12 mouse cellular contexts compared by ENCODE assay signal in genomic region chr7:45635711-45636688, GRCm38 (mm10). TPM values are rescaled to one million over a fixed set of nuclear protein-coding genes. Genes with fewer than 3 reads are reported as not detected.
DNase-seq lines count a peak whose midpoint lies in the region; ATAC-seq and TF ChIP-seq lines count a peak whose summit lies in the region.
"Had no signal": no experiment of that assay in that cellular context is flagged by ENCODE, and none has a peak within 500 bp of the region (broad histone marks: within the 10 kb centered on the region; RNA-seq: fewer than 3 reads in every experiment).

No protein-coding gene starts in this region.

- H3K9ac ChIP-seq in lung, embryonic 14.5 days, result no peak overlapping the region
- no peak overlapping the region for H3K9ac ChIP-seq in stomach, embryonic 16.5 days (ENCODE audit: low read length)

- no peaks in the 10 kb centered on the region for H3K9me3 ChIP-seq in lung, embryonic 14.5 days (ENCODE audit: low read depth, low read length)
- no peaks in the 10 kb centered on the region for H3K9me3 ChIP-seq in stomach, embryonic 16.5 days (replicated peaks; ENCODE audit: control insufficient read depth, low read length)

- peak overlapping the region; percentile 3; the same call in 1 of the 2 replicates for H3K4me2 ChIP-seq in lung, embryonic 14.5 days
- no peak overlapping the region for H3K4me2 ChIP-seq in stomach, embryonic 16.5 days (ENCODE audit: low read depth, low read length)

- H3K36me3 ChIP-seq in lung, embryonic 14.5 days (ENCODE audit: insufficient read depth), result peaks cover 14% of the 10 kb centered on the region; the same call in 1 of the 2 replicates
- H3K36me3 ChIP-seq in stomach, embryonic 16.5 days (ENCODE audit: control insufficient read depth, insufficient read depth, low read length), result 0 out of 2 replicates have a peak, but pooled peaks cover 3% of the 10 kb centered on the region

- no peak for TF ChIP-seq CTCF in lung, embryonic 14.5 days (IDR thresholded peaks at IDR 0.05; ENCODE audit: low read depth)

- H3K4me3 ChIP-seq in lung, embryonic 14.5 days (ENCODE audit: low read depth, low read length), result no peak overlapping the region
- H3K4me3 ChIP-seq in stomach, embryonic 16.5 days (replicated peaks; ENCODE audit: low read length), result no peak overlapping the region

- ATAC-seq in lung, embryonic 14.5 days (ENCODE audit: insufficient read depth), result 0 out of 2 replicates have a peak, but pooled peaks have one; percentile 15
- no peak for ATAC-seq in stomach, embryonic 16.5 days (ENCODE audit: insufficient read depth, low FRiP score)

- no peaks in the 10 kb centered on the region for H3K27me3 ChIP-seq in lung, embryonic 14.5 days (ENCODE audit: insufficient read depth, low read length)
- no peaks in the 10 kb centered on the region for H3K27me3 ChIP-seq in stomach, embryonic 16.5 days (ENCODE audit: control insufficient read depth, insufficient read depth, low read length)

- peak; percentile 68 to 87 for DNase-seq in adrenal gland, adult (ENCODE audit: inconsistent age in 2 of 2, low spot score in 1 of 2)
- DNase-seq in adrenal gland, adult 8-10 months, result no peak
- DNase-seq in lung, embryonic 14.5 days, result peak; percentile 91
- no peak for DNase-seq in lung, postnatal 25 days (ENCODE audit: low spot score)
- peak; percentile 70 to 74 for DNase-seq in kidney, postnatal 36 days
- no peak for DNase-seq in left cerebral cortex, adult 11 months (ENCODE audit: low spot score)
- DNase-seq in urinary bladder, postnatal 14 days (ENCODE audit: low spot score), result no peak
- DNase-seq: spleen, adult 18-20 months had no signal

- H3K4me1 ChIP-seq in lung, embryonic 14.5 days (ENCODE audit: insufficient read depth), result peaks cover 27% of the 10 kb centered on the region
- peaks cover 25% of the 10 kb centered on the region for H3K4me1 ChIP-seq in stomach, embryonic 16.5 days (ENCODE audit: control insufficient read depth, insufficient read depth, low read length)

- H3K27ac ChIP-seq in lung, embryonic 14.5 days (ENCODE audit: low read depth), result peak overlapping the region; percentile 79; the same call in 1 of the 2 replicates
- H3K27ac ChIP-seq in stomach, embryonic 16.5 days (ENCODE audit: low read length), result peak overlapping the region; percentile 19

- 49% methylated on average over 15 of the region's 15 CpGs for WGBS in lung, embryonic 14.5 days
- 70% methylated on average over 15 of the region's 15 CpGs for WGBS in stomach, embryonic 16.5 days

RNA-seq across cellular contexts. Expression of gene Mamstr, which starts 3.8 kb away (rescaled TPM):
- 10 to 100 TPM in 1 of 4 experiments, 1 to 10 TPM in 3; 2.4 to 14.9 (median 3.6) TPM for total RNA-seq in adrenal gland, adult 8-10 months (2022)
- polyA plus RNA-seq in lung, embryonic 14.5 days (2014; fragmentation: Nextera tagmentation; extraction: Ambion mirVana), result 8.1 and 9.2 TPM in 2 replicates
- 10.9 and 14.2 TPM in 2 replicates for polyA plus RNA-seq in stomach, embryonic 16.5 days (2015; fragmentation: Nextera tagmentation; extraction: Ambion mirVana)

RNA-seq across cellular contexts. Expression of gene Rasip1, which starts 8.7 kb away (rescaled TPM):
- 10 to 100 TPM; 15.5 to 30.2 (median 21.4) TPM for total RNA-seq in adrenal gland, adult 8-10 months (2022)
- polyA plus RNA-seq in lung, embryonic 14.5 days (2014; fragmentation: Nextera tagmentation; extraction: Ambion mirVana), result 29.4 and 35.3 TPM in 2 replicates
- polyA plus RNA-seq in stomach, embryonic 16.5 days (2015; fragmentation: Nextera tagmentation; extraction: Ambion mirVana), result 3.3 and 4.4 TPM in 2 replicates
- total RNA-seq: common myeloid progenitor, adult 5-6 weeks had no signal

RNA-seq across cellular contexts. Expression of gene Izumo1, which starts 14.4 kb away (rescaled TPM):
- under 1 TPM; 0.14 to 0.68 (median 0.38) TPM for total RNA-seq in adrenal gland, adult 8-10 months (2022)
- 0.28 and 0.35 TPM in 2 replicates for polyA plus RNA-seq in lung, embryonic 14.5 days (2014; fragmentation: Nextera tagmentation; extraction: Ambion mirVana)
- 0.15 TPM in 1 of 2 replicates, not detected in the other for polyA plus RNA-seq in stomach, embryonic 16.5 days (2015; fragmentation: Nextera tagmentation; extraction: Ambion mirVana)
- polyA plus RNA-seq: limb, embryonic 11.5 days; neural tube, embryonic 11.5 days had no signal

RNA-seq across cellular contexts. Expression of gene Fut1, which starts 18.9 kb away (rescaled TPM):
- not detected for total RNA-seq in adrenal gland, adult 8-10 months (2022)
- 0.13 and 0.58 TPM in 2 replicates for polyA plus RNA-seq in lung, embryonic 14.5 days (2014; fragmentation: Nextera tagmentation; extraction: Ambion mirVana)
- polyA plus RNA-seq in stomach, embryonic 16.5 days (2015; fragmentation: Nextera tagmentation; extraction: Ambion mirVana), result 1.2 and 1.5 TPM in 2 replicates
- total RNA-seq: common myeloid progenitor, adult 5-6 weeks had no signal
- polyA plus RNA-seq: neural tube, embryonic 11.5 days had no signal

RNA-seq across cellular contexts. Expression of gene Fgf21, which starts 20.7 kb away (rescaled TPM):
- not detected for total RNA-seq in adrenal gland, adult 8-10 months (2022)
- polyA plus RNA-seq in lung, embryonic 14.5 days (2014; fragmentation: Nextera tagmentation; extraction: Ambion mirVana), result not detected in 2 replicates
- polyA plus RNA-seq in stomach, embryonic 16.5 days (2015; fragmentation: Nextera tagmentation; extraction: Ambion mirVana), result 0.28 and 0.32 TPM in 2 replicates
- total RNA-seq: common myeloid progenitor, adult 5-6 weeks had no signal
- polyA plus RNA-seq: limb, embryonic 11.5 days; neural tube, embryonic 11.5 days had no signal

Comparison
In these comparisons a context has a peak if more than half of its experiments do, and no peak if none do; other contexts are left out.
1. DNase-seq: peak in adrenal gland, adult (2 of 2), lung, embryonic 14.5 days (single experiment) and kidney, postnatal 36 days (2 of 2); none in adrenal gland, adult 8-10 months (single experiment), lung, postnatal 25 days (single experiment), left cerebral cortex, adult 11 months (single experiment) and urinary bladder, postnatal 14 days (single experiment).